Mouse (Mus musculus): Measurements from ENCODE around the gene Rrbp1.

Gene Rrbp1

DNA sequence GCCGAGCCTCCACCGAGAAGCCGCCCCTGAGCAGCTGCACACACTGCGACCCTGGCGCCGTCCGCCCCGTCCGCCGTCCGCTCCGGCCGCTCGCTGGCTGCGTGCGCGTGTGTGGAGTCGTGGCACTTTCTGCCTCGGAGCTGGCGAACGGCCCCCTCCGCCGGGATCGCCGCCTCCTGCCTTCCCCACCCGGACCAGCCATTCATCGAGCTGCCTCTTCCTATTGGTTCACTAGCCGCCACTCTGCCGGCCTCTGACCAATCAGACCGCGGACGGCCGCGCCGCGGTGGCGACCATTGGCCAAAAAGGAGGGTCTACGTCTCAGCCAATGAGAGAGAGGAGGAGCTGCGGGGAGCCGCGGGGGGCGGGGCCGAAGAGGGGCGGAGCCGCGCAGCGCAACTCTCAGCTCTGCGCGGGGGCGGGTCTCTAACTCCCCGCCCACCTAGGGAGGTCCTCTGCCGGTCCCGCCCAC lies at the start of gene Rrbp1:
TSS of gene Rrbp1 (minus strand) at position 184 of the 472 bp plus-strand sequence.
- peak; percentile 98 to 99 for DNase-seq (ENCODE audit: low spot score in 2 of 2)

DNA sequence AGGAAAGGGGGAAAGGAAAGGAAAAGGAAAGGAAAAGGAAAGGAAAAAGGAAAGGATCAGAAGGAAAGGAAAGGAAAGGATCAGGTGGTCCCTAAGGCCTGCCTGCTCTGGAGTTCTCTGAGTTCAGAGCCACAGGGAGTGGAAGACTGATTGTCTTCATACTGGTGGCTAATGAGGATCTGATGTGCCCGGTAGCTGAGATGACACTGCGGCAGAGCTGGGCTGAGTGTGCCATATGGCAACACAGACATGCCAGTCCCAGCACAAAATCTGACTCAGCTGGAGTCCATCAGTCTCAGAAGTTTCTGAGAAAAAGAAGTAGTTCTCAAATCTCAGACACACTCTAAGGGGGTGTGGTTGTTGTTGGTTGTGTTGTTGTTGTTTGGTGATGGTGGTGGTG lies 46.7 kb upstream of the Rrbp1 start:
- no peak for DNase-seq (ENCODE audit: low spot score in 2 of 2)

DNA sequence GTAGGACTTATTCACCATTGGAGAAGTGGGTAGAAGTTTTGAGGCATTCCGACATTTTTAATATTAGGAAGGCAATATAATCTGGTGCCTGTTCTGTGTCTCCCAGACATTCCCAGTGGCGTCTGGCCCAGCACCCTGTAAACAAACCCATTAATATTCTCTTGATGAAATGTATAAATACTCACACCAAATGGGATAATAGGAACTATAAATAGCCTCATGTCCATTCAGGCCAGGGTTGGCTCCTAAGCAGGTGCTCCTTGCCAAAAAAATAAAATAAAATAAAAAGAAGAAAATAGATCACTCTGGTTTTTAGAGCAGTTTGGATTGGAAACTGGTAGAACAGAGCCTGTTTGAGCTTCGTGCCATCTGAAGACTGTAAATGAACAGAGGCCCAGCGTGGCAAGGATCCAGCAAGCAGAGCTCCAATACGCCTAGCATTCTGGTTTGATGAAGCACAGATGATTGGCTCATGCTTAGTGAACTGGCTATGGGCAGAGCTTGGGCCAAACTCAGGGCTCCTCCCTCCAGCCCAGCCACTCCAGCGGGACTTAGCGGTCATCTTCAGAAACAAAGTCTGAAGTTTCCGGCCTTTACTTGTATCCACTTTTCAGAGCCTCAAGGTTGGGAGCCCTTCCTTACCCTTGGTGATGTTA lies 41.5 kb upstream of the Rrbp1 start:
- peak in 1 of 2 experiments; percentile 69 for DNase-seq (ENCODE audit: low spot score in 2 of 2)

DNA sequence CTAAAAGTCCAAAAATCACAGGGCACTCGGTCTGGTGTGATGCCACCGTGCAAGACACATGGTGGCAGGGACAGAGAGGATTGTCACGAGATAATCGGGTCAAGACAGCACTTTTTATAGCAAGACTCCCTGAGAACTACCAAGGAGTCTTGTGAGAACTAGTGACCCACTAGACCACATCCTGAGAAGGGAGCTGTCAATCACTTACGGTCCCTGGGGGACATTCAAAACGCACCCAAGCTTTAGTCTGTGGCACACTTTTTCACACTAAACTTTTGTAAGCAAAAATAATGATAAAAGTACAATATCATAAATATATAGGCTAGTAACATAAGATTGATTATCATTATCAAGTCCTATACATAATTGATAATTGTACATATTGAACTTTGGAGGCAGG lies 39.8 kb upstream of the Rrbp1 start:
- DNase-seq (ENCODE audit: low spot score in 2 of 2) = no peak

DNA sequence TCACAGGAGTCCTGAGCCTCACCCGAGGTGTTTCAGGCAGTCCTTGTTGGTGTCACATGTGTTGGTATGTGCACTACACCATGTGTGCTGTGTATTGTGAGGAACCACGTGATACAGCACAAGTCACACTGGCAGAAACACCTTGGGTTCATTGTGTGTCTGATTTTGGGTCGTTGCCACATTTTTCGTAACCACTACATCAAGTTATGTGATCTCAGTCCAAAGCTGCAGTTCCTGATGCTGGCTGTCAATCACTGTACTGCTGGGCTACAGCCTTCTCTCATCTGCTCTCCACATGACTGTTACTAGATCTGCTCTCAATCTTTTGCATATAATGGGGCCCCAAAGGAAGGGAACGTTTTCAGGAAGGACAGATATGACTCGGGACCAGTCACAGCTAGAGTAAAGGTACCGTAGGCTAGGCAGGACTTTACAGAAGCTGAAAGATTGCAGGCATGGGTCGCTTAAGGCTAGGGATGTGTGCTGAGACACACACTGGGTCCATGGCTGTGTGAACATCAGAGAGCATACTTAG lies 39.1 kb upstream of the Rrbp1 start:
- DNase-seq (ENCODE audit: low spot score in 2 of 2) = no peak

DNA sequence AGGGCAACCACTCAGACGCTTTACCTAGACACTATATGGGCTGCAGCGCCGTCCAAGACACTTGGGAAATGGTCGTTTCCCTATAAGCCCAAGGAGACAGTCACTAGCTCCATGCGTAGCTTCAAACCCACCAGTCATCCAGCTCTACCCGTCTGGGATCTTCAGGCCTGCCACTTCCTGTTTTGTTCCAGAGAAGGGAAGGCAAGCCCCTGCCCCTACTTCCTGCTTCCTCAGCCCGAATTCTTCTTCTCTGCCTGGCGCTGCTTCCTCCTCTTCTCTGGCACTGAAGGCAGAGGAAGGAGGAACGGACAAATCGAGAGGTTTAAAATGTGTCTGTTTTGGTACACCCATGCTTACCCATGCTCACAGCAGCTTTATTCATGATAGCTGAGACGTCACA lies 35.9 kb upstream of the Rrbp1 start:
- no peak for DNase-seq (ENCODE audit: low spot score in 2 of 2)

DNA sequence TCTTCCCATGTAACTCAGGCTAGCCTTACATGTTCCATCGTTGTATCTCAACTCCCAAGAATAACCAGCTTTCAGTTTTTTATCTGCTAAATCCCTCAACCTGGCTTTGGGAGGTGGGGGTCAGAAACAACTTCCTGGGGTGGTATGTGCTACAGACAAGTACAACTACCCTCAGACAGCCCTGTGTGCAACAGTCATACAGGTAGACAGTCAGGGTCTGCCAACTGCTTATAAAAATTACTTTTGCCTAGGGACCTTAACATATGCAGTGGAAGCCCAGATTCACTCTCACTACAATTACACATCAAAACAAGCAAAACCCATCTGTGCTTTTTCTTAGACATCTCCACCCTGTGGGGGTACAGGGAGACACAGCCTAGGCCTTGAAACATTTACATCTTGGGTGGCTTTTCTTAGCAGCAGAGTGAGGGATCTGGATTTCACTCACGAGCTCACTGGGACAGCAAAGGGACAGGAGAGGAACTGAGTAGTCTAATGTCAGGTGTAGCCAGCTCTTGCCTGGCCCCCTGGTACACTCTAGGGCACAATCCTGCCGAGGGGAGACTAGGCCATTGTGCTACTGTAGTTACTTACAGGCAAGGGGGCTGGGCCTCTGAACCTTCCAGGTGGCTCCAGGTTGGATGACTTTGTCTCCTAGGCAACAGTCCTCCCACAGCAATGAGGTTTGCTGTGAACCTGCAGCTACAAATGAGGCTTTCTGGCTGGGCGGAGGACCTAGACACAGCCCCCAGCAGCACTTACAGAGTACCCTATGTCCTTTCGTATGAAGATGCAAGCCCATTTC lies 34.9 kb upstream of the Rrbp1 start:
- no peak for DNase-seq (ENCODE audit: low spot score in 2 of 2)

DNA sequence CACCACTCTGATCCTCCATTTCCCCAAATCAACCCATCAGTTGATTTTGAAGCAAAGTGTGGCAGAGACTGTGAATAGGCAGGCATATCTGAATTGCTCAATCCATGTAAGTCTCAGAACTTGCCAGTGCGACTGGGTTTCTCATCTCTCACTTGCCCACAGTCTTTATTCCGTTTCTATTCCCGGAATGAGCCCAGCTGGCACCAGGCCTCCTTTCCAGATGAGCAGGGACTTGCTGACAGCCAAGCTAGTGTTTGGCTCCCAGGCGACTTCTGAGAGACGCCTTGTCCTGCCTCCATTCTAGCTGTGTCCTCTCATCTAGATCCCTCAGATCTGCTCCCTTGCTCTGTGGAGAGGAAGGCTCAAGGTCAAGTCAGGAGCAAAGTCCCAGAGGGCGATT lies 33.7 kb upstream of the Rrbp1 start:
- no peak for DNase-seq (ENCODE audit: low spot score in 2 of 2)

DNA sequence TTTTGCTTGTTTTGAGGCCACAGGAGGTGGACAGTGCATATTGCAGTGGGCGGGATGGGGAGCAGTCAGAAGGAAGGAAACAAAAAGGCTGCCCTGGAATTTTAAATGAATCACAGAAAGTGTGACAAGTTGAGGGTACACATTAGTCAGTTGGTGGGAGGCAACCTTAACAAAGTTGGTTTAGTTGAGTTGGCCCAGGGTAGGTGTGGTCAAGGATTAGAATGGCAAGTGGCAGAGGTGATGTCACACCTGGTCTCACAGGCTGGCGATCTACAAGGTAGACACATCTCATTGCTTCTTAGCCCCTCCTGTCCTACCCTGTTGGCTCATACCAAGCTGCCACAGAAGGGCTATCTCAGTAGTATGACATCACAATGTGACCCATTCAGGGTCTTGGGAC lies 21.6 kb upstream of the Rrbp1 start, which contains the start of gene Banf2:
TSS of gene Banf2 (plus strand) at position 396 of the 400 bp plus-strand sequence.
- DNase-seq (ENCODE audit: low spot score in 2 of 2) = no peak

DNA sequence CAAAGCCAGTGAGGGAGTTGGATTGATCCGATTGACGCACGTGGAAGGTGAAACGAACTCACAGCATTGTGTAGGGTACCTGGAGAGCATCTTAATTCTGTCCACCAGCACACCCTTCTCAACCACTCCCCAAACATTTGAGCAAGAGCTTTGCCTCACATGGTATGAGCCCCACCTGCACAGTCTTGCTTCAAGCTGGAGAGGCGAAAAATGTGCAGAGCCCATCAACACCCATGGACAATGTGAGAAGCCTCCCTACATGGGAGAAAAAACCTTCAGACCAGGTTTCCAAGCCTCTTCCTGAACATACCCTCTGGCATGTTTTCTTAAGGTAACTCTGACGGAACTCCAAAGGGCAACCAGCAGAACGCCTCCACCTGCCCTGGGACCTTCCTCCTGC lies 19.7 kb upstream of the Rrbp1 start:
- no peak for DNase-seq (ENCODE audit: low spot score in 2 of 2)

DNA sequence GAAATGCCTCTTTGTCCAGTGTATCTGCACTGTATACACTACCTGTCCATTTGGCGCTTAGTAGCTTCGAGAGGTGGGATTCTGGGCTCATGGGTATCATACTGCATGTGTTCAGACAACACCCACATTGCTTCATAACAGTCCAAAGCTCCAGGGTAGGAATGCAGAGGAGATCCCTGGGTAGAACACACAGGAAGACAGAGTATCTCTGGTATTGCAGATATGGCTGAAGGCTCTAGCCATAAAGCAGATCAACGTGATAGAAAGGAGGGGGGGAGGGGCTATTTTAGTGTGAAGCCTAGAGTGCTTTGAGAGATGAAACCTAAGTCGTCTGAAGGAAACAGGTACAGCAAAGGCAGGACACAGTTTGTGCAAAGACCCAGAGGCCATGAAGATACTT lies 15.4 kb upstream of the Rrbp1 start:
- no peak for DNase-seq (ENCODE audit: low spot score in 2 of 2)

DNA sequence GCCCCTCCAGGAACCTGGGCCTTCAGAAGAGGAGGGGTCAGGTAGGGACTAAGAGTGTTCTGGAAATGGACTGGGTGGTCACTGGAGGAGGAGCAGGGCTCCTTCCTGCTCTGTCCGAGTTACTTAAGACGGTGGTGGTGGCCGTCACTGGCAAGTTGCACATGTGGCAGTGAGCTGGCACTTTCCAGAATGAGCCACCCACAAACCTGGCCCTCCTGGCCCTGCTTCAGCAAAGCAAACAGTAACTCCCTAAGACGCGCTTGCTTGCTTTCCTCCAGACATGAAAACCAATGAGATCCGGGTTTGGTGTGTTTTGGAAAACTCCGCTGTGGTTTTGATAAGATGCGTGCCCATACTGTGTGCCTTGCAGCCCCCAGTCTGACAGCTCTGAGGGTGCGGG lies 14.3 kb upstream of the Rrbp1 start:
- no peak for DNase-seq (ENCODE audit: low spot score in 2 of 2)

DNA sequence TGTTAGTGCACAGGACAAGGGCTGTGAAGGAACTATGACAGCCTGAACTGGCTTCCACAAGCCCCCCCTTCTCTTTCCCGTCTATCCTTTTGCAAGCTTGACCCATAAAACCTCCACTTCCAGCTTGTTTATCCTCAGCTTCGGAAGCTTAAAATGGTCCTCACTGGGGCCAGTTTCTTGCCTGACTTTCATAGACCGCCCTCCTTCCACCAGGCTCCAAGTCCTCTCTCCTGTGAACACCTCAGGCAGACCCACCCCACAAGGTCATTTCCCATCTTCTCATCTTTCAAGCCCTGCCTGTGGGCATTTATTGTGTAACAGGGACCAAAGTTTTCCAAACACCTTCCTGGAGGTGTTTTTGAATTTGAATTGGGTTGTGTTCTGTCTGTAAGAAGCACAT lies 11.4 kb upstream of the Rrbp1 start:
- no peak for DNase-seq (ENCODE audit: low spot score in 2 of 2)

DNA sequence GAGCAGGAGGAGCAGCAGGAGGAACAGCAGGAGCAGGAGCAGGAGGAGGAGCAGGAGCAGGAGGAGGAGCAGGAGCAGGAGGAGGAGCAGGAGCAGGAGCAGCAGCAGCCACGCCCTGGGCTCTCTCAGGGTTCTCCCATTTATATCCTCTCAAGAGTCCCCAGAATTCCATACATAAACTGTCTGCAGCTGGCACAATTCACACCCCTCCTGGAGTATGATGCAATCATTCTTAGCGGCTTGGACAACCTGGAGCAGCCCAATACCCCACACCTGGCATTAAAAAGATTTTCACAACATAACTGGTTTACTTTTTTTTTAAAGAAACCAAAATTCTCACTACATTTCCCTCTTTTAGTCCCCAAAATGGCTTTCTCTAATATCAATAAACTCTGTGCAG lies 8.9 kb upstream of the Rrbp1 start:
- no peak for DNase-seq (ENCODE audit: low spot score in 2 of 2)

DNA sequence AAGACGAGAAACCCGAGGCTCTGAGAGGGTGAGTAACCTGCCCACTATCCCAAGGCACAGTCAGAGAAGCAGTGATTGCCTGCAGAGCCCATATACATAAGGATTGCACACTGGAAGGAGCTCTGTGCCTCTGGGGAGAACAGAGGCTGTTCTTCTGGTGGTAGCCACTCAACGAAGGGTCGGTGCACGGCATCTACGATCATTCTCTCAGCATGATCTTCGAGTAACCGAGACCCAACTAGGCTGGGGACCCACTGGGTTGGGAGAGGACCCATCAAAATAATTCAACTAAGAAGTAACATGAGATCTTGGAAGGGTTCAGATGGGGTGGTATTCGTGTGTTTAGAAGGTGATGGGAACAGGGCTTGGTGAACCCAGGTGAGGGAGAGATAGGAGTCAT lies 4.8 kb upstream of the Rrbp1 start:
- DNase-seq (ENCODE audit: low spot score in 2 of 2) = no peak

DNA sequence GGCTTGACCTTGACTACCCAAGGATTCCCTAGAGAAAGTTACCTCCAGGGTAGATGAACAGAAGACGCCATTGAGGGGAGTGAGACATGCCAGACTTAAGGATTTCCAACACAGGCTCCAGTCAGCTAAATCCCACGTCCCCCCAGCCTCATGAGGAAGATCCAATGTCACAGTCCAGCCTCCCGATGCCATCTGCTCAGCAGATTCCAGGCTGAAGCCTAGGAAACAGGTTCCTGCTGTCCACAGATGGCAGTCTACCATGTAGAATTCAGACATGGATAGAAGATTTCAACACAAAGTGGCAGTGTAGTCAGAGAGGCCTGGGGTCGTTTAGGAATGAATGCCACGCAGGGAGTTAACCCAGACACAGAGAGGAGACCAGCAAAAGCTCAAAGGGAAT lies 3.4 kb upstream of the Rrbp1 start:
- DNase-seq (ENCODE audit: low spot score in 2 of 2) = peak in 1 of 2 experiments; percentile 36

DNA sequence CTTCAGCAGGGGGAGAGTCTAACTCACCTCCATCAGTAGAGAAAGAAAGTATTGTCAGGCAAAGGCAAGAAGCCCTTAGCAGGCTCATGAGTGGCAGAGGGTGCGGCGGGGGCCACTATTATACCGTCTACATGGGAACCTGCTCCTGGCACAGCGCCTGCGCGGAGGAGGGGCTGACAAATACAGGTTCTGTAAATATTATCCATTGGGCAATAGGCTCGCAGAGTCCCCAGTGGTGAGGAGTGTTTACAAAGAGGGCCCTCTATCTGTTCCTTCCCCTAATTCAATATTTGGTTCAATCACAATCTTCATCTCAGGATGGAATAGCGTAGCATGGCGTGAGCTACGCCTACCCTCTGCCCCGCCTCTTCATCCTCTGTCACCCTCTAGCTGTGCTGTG lies 3.0 kb upstream of the Rrbp1 start:
- DNase-seq (ENCODE audit: low spot score in 2 of 2) = peak in 1 of 2 experiments; percentile 30

DNA sequence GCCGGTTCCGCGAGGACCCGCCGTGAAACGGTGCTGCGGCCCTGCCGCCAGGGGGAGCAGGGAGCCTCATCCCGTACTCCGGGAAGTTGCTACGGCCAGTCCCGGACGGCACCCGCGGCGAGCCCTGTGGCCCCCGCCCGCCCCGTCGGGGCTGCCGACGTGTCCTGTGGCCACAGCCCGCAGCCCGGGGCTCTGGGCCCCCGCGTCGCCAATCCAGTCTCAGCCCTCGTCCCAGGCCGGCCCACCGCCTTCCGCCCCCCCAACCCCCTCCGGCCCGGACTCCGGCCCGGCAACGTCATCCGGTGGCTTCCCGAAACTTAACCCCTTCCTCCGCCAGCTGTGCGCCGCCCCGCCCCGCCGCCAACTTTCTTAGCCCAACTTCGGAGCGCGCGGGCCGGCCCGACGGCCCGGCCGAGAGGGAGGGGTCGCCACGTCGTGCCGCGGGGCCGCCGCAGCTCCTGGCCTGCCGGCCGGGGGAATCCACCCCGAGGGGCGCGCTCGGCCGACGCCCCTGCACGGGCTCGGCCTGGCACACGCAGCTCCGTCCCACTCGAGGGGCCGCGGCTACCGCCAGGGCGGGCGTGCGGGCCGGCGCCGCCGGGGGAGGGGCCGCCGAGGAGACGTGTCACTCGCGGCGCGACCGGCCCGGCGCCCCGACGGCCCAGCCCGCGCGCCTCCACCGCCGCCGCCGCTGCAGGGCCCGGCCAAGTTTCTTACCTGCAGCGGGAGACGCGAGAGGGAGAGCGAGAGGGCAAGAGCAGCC lies 600 bp downstream of the Rrbp1 start:
- peak; percentile 60 to 79 for DNase-seq (ENCODE audit: low spot score in 2 of 2)

DNA sequence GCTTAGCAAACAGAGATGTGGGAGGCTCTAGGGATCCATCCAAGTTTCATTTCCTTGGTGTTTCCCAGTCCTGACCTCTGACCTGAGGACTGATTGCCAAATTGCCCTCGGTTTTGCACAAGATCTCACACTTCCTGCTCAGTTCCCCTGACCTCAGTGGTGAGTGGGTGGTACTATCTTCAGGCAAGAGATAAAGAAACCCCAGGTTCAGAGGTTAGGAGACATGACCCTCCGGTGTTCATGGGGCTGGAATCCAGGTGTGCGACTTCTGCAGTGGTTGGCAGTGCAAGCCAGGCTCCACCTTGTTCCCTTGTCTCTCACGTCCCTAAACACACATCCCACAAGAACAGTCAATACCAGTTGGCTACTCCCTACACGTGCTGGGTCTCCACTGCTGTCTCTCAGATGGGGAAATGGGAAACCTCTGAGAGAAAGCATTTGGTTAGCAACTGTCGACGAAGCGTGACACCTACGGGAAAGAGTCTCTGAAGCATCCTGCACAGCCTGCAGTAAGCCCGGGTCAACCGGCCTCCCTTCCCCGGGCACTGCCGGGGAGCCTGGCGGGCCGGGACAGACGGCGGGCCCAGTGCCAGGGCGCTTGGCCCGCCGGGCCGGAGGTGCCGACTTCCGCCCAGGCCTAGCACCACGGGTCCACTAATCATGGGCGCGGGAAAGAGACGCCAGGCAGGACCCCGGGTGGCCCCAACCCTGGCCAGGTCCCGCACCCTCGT lies 1.3 kb downstream of the Rrbp1 start:
- no peak for DNase-seq (ENCODE audit: low spot score in 2 of 2)

DNA sequence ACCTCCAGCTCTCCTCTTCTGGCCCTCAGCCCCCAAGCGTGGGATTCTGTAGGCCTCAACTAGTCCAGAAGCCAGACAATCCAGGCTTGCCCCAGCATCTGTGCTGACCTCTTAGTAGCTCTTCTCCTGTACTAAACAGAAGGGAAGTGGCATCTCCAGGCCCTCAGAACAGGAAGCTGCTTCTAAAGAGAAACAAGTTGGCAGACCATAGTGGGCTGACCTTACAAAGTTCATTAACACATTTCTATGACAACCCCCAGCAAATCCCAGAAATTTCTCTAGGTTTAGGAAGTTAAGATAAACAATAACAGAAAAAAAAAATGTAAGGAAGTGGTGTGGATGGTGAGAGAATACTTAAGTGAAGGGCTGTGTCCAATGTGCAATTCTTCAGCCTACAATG lies 2.0 kb downstream of the Rrbp1 start:
- DNase-seq (ENCODE audit: low spot score in 2 of 2) = no peak

DNA sequence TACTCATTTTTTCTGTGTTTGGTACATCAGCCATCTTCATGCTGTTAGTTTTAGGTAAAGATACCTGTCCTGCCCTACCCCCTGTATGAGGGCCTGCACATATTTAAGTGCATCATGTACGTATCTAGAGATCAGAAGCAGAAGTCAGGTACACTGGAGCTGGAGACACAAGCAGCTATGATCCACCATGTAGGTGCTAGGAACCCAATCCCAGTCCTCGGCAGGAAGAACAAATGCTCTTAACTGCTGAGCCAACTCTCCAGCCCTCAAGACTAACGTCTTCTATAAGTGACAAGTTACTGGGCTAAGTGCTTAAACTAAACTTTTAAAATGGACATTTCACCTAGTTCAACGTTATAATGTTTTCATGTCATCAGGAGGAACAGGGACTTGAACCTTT lies 3.9 kb downstream of the Rrbp1 start:
- DNase-seq (ENCODE audit: low spot score in 2 of 2) = no peak

DNA sequence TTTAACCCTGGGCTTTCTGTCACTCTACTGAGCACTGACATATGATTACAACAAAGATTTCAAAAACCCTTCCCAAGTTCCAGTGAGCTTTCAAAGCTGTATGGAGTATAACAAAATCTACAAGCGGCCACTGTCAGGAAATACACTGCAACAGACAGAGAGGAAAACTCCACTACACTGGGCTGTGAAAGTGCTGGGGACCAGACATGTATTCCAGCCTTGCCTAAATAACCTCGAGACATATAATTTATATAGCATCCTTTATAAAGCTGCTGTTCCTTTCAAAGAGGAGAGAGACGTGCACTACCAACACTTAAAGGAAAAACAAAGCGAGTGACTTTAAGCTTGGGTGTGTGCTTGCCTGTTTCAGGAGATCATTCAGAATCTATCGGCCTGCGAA lies 4.4 kb downstream of the Rrbp1 start:
- no peak for DNase-seq (ENCODE audit: low spot score in 2 of 2)
